Mouse (Mus musculus) testis, postnatal 10 days (tissue): ENCODE data around the gene Klk11.
A peak's percentile ranks its signal among the peaks of the same experiment; 100 is the strongest.

Source experiments
- DNase-seq: peaks from one replicate; pipeline ENCODE4 v3.0.0; 2021; ENCODE audit warnings: low spot score

The Klk11 gene

GRCm38 (mm10) chr7:43774364-43774763, at the start of gene Klk11:
TSS of gene Klk11 (plus strand) at chr7:43774604.
- peak; percentile 33 for DNase-seq

- DNase-seq, result no peak
Measured at GRCm38 (mm10) chr7:43747788-43748187, 26.6 kb upstream of the Klk11 start.

- no peak for DNase-seq
Measured at GRCm38 (mm10) chr7:43752806-43753205, 21.6 kb upstream of the Klk11 start.

GRCm38 (mm10) chr7:43766484-43766883, 7.9 kb upstream of the Klk11 start:
- no peak for DNase-seq

GRCm38 (mm10) chr7:43768597-43768996, 5.8 kb upstream of the Klk11 start, which contains the start of gene Klk12:
TSS of gene Klk12 (plus strand) at chr7:43768897.
- no peak for DNase-seq

DNA sequence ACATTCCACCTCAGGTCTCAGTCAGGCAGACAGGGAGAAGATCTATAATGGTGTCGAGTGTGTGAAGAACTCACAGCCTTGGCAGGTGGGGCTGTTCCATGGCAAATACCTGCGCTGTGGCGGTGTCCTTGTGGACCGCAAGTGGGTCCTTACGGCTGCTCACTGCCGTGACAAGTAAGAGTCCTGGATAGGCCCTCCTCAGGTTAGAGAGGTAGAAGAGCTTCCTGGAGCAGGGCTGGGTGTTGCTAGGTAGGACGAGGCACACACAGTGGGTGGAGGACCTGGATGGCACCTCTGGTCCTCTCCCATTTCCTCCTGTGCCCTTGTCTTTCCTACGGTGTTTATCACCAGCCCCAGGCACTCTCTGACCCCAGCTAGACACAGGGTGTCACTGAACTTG, 4.8 kb upstream of the Klk11 start:
- no peak for DNase-seq

- peak; percentile 22 for DNase-seq
Measured at GRCm38 (mm10) chr7:43770701-43771100, 3.7 kb upstream of the Klk11 start.

GRCm38 (mm10) chr7:43771916-43772315, 2.5 kb upstream of the Klk11 start:
- DNase-seq, result peak; percentile 33

- peak; percentile 26 for DNase-seq
Measured at GRCm38 (mm10) chr7:43772901-43773300, 1.5 kb upstream of the Klk11 start.

DNA sequence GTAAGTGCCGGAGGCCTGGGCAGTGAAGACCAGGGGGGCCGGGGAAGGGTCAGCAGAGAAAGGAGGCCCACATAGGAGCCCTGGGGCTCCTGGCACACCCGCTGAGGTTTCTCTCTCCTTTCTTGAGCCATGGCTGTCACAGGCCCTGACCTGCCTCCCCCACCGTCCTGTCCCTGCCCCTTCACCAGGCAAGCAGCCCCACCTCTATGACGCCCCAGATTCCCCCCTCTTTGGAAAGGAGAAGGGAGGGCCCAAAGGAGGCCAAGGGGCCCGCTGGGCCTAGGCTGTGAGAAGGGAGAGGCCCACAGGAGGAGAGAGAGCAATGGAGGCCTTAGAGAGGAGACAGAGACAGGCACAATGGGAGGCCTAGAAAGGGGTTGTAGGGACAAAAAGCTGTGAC, 398 bp downstream of the Klk11 start:
- peak; percentile 25 for DNase-seq

- peak; percentile 38 for DNase-seq
Measured at GRCm38 (mm10) chr7:43775311-43776057, 1.1 kb downstream of the Klk11 start.

DNA sequence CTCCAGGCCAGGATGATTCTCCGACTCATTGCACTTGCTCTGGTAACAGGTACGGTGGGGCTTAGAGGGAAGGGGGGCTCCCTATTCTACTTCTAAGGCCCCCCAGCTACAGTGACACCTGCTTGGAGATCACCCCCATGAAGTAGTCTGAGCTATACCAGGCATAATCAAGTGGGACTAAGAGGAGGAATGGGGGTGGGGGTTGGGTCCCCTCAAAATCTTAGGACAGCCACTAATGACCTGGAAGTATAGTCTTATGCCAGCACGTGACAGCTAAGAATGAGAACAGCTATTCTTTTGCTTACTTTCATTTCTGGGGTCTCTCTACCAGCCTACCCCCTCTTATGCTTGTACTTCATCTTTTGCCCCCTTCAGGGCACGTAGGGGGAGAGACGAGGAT, 2.1 kb downstream of the Klk11 start:
- peak; percentile 28 for DNase-seq

DNA sequence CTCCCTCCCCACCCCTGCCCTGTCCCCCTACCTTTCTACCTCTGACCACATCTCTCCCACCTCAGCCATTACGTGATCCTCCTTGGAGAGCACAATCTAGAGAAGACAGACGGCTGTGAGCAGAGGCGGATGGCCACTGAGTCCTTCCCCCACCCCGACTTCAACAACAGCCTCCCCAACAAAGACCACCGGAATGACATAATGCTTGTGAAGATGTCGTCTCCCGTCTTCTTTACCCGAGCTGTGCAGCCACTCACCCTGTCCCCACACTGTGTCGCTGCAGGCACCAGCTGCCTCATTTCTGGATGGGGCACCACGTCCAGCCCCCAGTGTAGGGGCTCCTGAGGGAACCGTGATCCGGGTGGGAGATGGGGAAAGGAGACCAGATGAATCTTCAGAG, 3.0 kb downstream of the Klk11 start:
- DNase-seq, result peak; percentile 35

DNA sequence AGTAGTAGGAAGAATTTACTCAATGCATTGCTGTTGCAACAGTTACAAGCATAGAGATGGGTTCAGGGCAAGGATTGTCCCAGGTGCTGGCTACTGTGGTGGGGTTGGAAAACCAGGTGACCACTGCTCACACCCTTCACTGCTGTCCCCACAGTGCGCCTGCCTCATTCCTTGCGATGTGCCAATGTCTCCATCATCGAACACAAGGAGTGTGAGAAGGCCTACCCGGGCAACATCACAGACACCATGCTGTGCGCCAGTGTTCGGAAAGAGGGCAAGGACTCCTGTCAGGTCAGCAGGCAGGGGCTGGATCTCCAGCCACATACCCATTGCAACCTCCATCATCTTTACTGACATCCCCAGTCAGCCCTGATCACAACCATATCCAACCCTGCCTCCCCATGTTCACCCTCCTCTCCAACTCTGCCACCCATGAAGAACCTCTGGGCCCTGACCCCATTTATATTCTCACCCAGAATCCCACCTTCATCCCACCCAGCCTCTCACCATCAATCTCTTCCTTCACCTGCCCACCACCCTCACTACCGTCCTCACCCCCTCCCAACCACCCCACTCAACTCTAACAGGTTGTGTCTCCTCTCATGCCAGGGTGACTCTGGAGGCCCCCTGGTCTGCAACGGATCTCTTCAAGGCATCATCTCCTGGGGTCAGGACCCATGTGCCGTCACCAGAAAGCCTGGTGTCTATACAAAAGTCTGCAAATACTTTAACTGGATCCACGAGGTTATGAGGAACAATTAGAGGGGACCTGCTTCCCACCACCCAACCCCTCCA, 4.0 kb downstream of the Klk11 start:
- peak; percentile 23 for DNase-seq

DNA sequence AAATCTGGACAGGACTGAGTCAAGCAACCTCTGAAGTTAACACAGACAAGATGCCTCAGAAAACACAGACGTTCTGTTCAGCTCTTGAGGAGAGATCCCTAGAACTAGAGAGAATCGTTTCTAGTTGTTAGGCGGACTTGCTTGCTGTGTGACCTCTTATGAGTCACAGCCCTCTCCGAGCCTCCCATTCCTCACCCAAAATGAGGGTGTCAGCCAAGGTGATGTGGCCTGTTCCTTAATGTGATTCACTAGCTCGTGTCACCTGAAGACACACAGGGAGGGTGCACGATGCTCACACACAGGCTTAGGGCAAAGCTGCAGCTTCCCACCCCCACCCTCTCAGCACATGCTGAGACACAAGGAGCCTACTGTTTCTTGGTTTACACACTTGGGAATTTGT, 5.8 kb downstream of the Klk11 start:
- DNase-seq, result peak; percentile 26

GRCm38 (mm10) chr7:43780746-43781145, 6.3 kb downstream of the Klk11 start, which contains the start of gene Klk10:
TSS of gene Klk10 (plus strand) at chr7:43781035.
- peak; percentile 38 for DNase-seq

- DNase-seq, result peak; percentile 38
Measured at GRCm38 (mm10) chr7:43781541-43781940, 7.1 kb downstream of the Klk11 start.

DNA sequence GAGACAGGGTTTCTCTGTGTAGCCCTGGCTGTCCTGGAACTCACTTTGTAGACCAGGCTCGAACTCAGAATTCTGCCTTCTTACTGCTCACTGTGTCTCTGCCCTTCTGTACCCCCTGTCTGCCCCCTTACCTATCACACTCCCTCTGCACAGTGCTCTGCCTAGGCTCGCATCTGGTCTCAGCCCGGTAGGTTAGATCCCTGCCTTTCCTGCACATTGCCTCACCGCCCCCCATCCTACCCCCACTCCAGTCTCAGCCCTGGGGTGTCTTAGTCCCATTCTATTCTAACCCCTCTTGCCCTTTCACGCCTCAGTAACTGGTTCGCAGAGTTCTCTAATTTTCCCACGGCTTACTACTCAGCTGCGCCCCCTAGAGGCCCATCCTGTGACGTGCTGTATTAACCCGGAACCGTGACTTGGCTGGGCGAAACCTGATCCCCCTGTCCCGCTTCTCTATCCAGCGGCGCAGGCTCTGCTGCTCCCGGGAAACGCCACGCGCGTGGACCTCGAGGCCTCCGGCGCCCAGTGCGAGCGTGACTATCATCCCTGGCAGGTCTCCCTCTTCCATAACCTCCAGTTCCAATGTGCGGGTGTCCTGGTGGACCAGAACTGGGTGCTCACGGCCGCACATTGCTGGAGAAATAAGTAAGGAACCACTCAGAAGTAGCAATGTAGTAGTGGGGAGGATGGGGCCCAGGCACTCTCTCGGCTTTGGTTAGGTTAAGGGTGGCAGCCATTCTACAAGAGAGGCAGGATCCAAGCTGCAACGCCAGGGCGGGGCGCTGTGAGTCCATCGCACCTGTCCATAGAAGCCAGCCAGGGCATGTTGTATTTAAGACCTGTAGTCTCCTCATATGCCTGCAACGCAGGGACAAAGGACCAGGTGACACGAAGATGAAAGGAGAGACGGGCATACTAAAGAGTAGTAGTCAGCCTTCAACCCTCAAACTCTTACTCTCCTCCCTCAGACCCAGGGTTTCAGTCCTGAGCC, 8.2 kb downstream of the Klk11 start:
- peak; percentile 87 for DNase-seq

DNA sequence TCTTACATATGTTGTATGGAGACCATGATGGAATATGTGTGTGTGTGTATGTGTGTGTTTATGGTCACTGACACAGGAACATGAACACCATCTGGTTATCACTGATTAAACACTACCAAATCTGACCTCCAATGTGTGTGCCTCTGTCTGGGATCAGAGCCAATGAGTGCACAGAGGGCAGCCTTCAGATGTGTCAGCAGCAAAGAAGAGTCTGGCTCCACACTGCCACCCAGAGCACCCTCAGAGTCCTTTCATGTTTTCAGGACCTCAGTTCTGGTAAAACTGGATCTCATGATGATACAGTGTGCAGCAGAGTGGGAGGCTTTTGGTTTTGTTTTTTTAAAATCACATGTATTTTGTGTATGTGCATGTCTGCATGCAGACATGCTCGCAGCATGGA, 10.9 kb downstream of the Klk11 start:
- no peak for DNase-seq

DNA sequence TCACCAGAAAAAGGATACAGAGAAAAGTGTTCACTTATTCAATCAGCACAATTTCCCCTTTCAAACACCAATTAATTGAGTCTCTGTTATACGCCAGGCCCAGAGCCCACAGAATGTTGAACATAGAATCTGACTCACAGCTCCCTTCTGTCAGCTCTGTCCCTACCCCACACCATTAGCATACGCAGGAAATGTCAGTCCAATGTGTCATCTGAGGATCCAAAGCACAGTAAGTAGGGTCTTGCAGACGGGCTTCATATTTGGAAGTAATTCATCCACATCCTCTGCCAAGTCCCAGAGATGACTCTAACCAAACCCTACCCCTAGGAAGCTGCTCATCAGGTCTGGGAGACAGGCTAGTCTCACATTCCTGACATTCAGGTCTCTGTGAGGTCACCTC, 13.7 kb downstream of the Klk11 start:
- DNase-seq, result no peak

- no peak for DNase-seq
Measured at GRCm38 (mm10) chr7:43789295-43789694, 14.9 kb downstream of the Klk11 start.

DNA sequence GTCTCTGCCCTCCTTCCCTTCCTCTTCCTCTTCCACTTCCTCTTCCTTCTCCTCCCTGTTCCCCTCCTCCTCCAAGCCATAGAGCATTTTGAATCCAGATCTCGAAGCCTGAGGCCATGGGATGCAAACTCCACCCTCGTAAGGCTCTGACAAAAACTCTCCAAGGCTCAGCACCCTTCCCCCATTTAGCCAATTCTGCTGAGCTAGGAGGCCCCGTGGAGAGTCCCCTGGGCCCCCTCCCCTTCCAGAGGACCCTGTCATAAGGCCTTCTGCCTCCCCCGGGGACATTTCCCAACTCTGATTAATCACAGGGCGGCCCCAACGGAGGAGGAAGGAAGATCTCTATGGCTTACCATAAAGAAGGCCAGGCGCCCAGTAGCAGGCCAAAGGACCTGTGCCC, 17.2 kb downstream of the Klk11 start, which contains the start of gene Klk9:
Gene Klk9, plus strand, starts transcription at position 301 of the 400 bp plus-strand sequence.
- no peak for DNase-seq
